Mouse (Mus musculus) CH12.LX (cell line): ENCODE measurements around the gene Tob1. TPM values are rescaled to one million over a fixed set of nuclear protein-coding genes. Genes with fewer than 3 reads are reported as not detected.
A peak's percentile ranks its signal among the peaks of the same experiment; 100 is the strongest.

Source experiments
- DNase-seq: peaks from one replicate; pipeline ENCODE4 v3.0.0-alpha.2; 2013; ENCODE audit errors: extremely low read depth
- H3K27ac ChIP-seq: 2 replicates; pipeline ENCODE4 v1.5.1; 2012; ENCODE audit warnings: low read depth, mild to moderate bottlenecking, control low read depth, moderate library complexity; ENCODE audit not compliant: insufficient read depth
- H3K27me3 ChIP-seq: replicated peaks from 2 replicates; pipeline ENCODE3; 2012; ENCODE audit warnings: inconsistent platforms
- H3K36me3 ChIP-seq, 2 experiments: replicated peaks in 1 of 2; 2 replicates each; pipeline versions ENCODE3 to v1.6.1; 2012; ENCODE audit warnings: inconsistent platforms in 1 of 2, low read length in 1 of 2, mild to moderate bottlenecking in 1 of 2, mixed read lengths in 1 of 2, moderate library complexity in 1 of 2; ENCODE audit not compliant: control insufficient read depth in 1 of 2, insufficient read depth in 1 of 2
- H3K4me1 ChIP-seq, 2 experiments: 2 replicates each; pipeline ENCODE4 v1.6.1; 2012; ENCODE audit warnings: inconsistent platforms in 1 of 2, moderate library complexity in 1 of 2; ENCODE audit not compliant: insufficient read depth in 2 of 2, control insufficient read depth in 1 of 2
- H3K4me2 ChIP-seq: 2 replicates; pipeline ENCODE4 v1.6.1; 2012; ENCODE audit warnings: low read depth, mild to moderate bottlenecking, control low read depth; ENCODE audit not compliant: poor library complexity, insufficient read depth, severe bottlenecking
- H3K4me3 ChIP-seq, 3 experiments: fragments of 150-350 bp in 1 of 3; sonication (generic) in 1 of 3; replicated peaks in 1 of 3; 2 replicates each; pipeline versions ENCODE3 to v1.5.1; 2011 to 2012; ENCODE audit warnings: low read depth in 2 of 3, low read length in 2 of 3, mild to moderate bottlenecking in 2 of 3, moderate library complexity in 2 of 3, control low read depth in 1 of 3, improper control_type of control experiment in 1 of 3, inconsistent platforms in 1 of 3, mixed read lengths in 1 of 3; ENCODE audit not compliant: poor library complexity in 1 of 3
- H3K79me2 ChIP-seq: replicated peaks from 2 replicates; pipeline ENCODE4 v1.6.1; 2012; ENCODE audit warnings: mild to moderate bottlenecking, moderate library complexity; ENCODE audit not compliant: control insufficient read depth, poor library complexity, insufficient read depth, severe bottlenecking; ENCODE audit errors: extremely low read depth
- H3K9ac ChIP-seq: 2 replicates; pipeline ENCODE4 v1.6.1; 2012; ENCODE audit warnings: low read depth, mild to moderate bottlenecking, control low read depth, moderate library complexity; ENCODE audit not compliant: insufficient read depth
- H3K9me3 ChIP-seq: replicated peaks from 2 replicates; pipeline ENCODE3; 2012; ENCODE audit warnings: low read length, inconsistent platforms, mixed read lengths
- BHLHE40 ChIP-seq: IDR thresholded peaks from 2 replicates; pipeline ENCODE4 v1.6.1; 2011; ENCODE audit warnings: mild to moderate bottlenecking, low read depth, low read length, improper control_type of control experiment
- CHD1 ChIP-seq: IDR thresholded peaks from 2 replicates; pipeline ENCODE4 v1.6.1; 2012; ENCODE audit warnings: low read depth, low read length, improper control_type of control experiment, inconsistent platforms
- CHD2 ChIP-seq: IDR thresholded peaks from 2 replicates; pipeline ENCODE4 v1.6.1; 2011; ENCODE audit warnings: low read length, improper control_type of control experiment
- E2F4 ChIP-seq: IDR thresholded peaks from 2 replicates; pipeline ENCODE4 v1.6.1; 2011; ENCODE audit warnings: low read depth, low read length, improper control_type of control experiment; ENCODE audit not compliant: insufficient replicate concordance
- ELF1 ChIP-seq: IDR thresholded peaks from 2 replicates; pipeline ENCODE4 v1.6.1; 2014; ENCODE audit warnings: low read depth, mild to moderate bottlenecking, inconsistent platforms, low read length, improper control_type of control experiment
- EP300 ChIP-seq: IDR thresholded peaks from 2 replicates; pipeline ENCODE4 v1.6.1; 2011; ENCODE audit warnings: low read length, improper control_type of control experiment
- ETS1 ChIP-seq: conservative IDR thresholded peaks from 2 replicates; pipeline ENCODE4 v1.6.1; 2012; ENCODE audit warnings: low read depth, mild to moderate bottlenecking, inconsistent platforms, low read length, improper control_type of control experiment, moderate library complexity
- GABPA ChIP-seq: IDR thresholded peaks from 2 replicates; pipeline ENCODE4 v1.6.1; 2012; ENCODE audit warnings: low read depth, low read length, improper control_type of control experiment, inconsistent platforms; ENCODE audit not compliant: insufficient replicate concordance
- JUN ChIP-seq: IDR thresholded peaks from 2 replicates; pipeline ENCODE4 v1.6.1; 2011; ENCODE audit warnings: low read depth, mild to moderate bottlenecking, low read length, improper control_type of control experiment, moderate library complexity; ENCODE audit not compliant: insufficient read depth
- JUND ChIP-seq: conservative IDR thresholded peaks from 2 replicates; pipeline ENCODE4 v1.6.1; 2011; ENCODE audit warnings: low read depth, low read length, improper control_type of control experiment
- KAT2A ChIP-seq: IDR thresholded peaks from 2 replicates; pipeline ENCODE4 v1.6.1; 2012; ENCODE audit warnings: low read length, improper control_type of control experiment, inconsistent platforms; ENCODE audit not compliant: insufficient replicate concordance
- MAFK ChIP-seq: IDR thresholded peaks from 2 replicates; pipeline ENCODE4 v1.6.1; 2011; ENCODE audit warnings: low read length, improper control_type of control experiment; ENCODE audit not compliant: insufficient replicate concordance
- MAX ChIP-seq: IDR thresholded peaks from 2 replicates; pipeline ENCODE4 v1.6.1; 2011; ENCODE audit warnings: low read length, improper control_type of control experiment
- MAZ ChIP-seq: IDR thresholded peaks from 2 replicates; pipeline ENCODE4 v1.6.1; 2012; ENCODE audit warnings: low read depth, mild to moderate bottlenecking, inconsistent platforms, low read length, improper control_type of control experiment, moderate library complexity
- MXI1 ChIP-seq: IDR thresholded peaks from 2 replicates; pipeline ENCODE4 v1.6.1; 2011; ENCODE audit warnings: mild to moderate bottlenecking, low read depth, low read length, improper control_type of control experiment
- POLR2A ChIP-seq: IDR thresholded peaks from 2 replicates; pipeline ENCODE4 v1.6.1; 2011; ENCODE audit warnings: low read depth, mild to moderate bottlenecking, improper control_type of control experiment, low read length
- RAD21 ChIP-seq: IDR thresholded peaks from 2 replicates; pipeline ENCODE4 v1.6.1; 2011; ENCODE audit warnings: low read depth, mild to moderate bottlenecking, low read length, improper control_type of control experiment, moderate library complexity
- RCOR1 ChIP-seq: conservative IDR thresholded peaks from 2 replicates; pipeline ENCODE4 v1.6.1; 2012; ENCODE audit warnings: low read depth, mild to moderate bottlenecking, inconsistent platforms, low read length, improper control_type of control experiment
- SIN3A ChIP-seq: IDR thresholded peaks from 2 replicates; pipeline ENCODE4 v1.6.1; 2012; ENCODE audit warnings: low read length, improper control_type of control experiment, inconsistent platforms
- SMC3 ChIP-seq: IDR thresholded peaks from 2 replicates; pipeline ENCODE4 v1.6.1; 2011; ENCODE audit warnings: low read depth, low read length, improper control_type of control experiment
- TBP ChIP-seq: conservative IDR thresholded peaks from 2 replicates; pipeline ENCODE4 v1.6.1; 2011; ENCODE audit warnings: low read depth, low read length, improper control_type of control experiment
- ZC3H11A ChIP-seq: IDR thresholded peaks from 2 replicates; pipeline ENCODE4 v1.6.1; 2012; ENCODE audit warnings: low read depth, mild to moderate bottlenecking, inconsistent platforms, low read length, improper control_type of control experiment
- ZKSCAN1 ChIP-seq: IDR thresholded peaks from 2 replicates; pipeline ENCODE4 v1.6.1; 2012; ENCODE audit warnings: low read depth, inconsistent platforms, low read length, improper control_type of control experiment, borderline replicate concordance
- ZNF384 ChIP-seq: IDR thresholded peaks from 2 replicates; pipeline ENCODE4 v1.6.1; 2012; ENCODE audit warnings: low read depth, low read length, improper control_type of control experiment, inconsistent platforms
- dilution Hi-C: fragments of 300-500 bp; cut with MboI; formaldehyde crosslinking; loops from 2 replicates; pipeline ENCODE4 v1.14.3; 2020; ENCODE audit warnings: low sequenced_read_pairs; ENCODE audit not compliant: extremely low pct_unique_long_range_greater_than_20kb, extremely low pct_ligation_motif_present
- in situ Hi-C: fragments of 300-500 bp; cut with MboI; formaldehyde crosslinking; loops from 3 replicates; pipeline ENCODE4 v1.14.3; 2019; ENCODE audit warnings: low sequenced_read_pairs, low pct_ligation_motif_present, low pct_unique_long_range_greater_than_20kb, mixed read lengths
- polyA plus RNA-seq: library from polyadenylated mRNA; unstranded; fragments of >175 nt; gene quantifications from 2 replicates; pipeline ENCODE4 v1.2.1, GENCODE M21; 2012; ENCODE audit warnings: low read depth; ENCODE audit not compliant: insufficient read length
- total RNA-seq, 2 experiments: library from RNA; depleted of rRNA; stranded (reverse); fragments of 300-350 nt in 1 of 2; fragments of >200 nt in 1 of 2; gene quantifications; 2 replicates each; pipeline ENCODE4 v1.2.3; 2012 to 2014

Gene Tob1
- total and polyA plus RNA-seq, 3 experiments, result 9.0 to 14.3 (median 10.6) TPM

DNA sequence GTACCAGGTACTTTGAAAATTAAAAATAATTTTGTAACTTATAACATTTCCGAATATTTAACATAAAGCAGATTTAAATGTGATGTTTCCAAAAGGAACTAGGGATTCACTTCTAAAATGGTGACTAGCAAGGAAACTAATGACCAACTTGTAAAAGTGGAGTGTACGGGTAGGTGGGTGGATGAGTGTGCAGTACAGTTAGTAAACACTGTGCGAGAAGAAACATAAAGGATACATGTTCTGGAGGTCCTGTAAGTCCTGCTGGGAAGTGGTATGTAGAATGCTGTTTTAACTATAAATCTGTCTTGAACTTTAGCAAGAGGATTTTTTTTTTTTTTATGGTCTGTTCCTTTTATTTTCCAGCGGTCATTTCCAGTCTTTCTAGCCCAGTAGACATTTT lies 1.7 kb downstream of the Tob1 start:
- Histone ChIP-seq H3K36me3 (peaks cover 12 to 15% of the 10 kb centered on the region in 2 experiments), H3K4me1 (peaks cover 4 to 14% of the 10 kb centered on the region in 2 experiments; a peak in 3 of 4 replicates), H3K27me3 (peaks cover 4% of the 10 kb centered on the region), H3K9ac (no peak overlapping the region; the same call in 1 of the 2 replicates), H3K9me3 (no peaks in the 10 kb centered on the region), H3K4me2 (peak overlapping the region; percentile 21; the same call in 1 of the 2 replicates), H3K27ac (no peak overlapping the region), H3K4me3 (peak overlapping the region in 1 of 3 experiments; percentile 5), H3K79me2 (peaks cover 29% of the 10 kb centered on the region)
- TF ChIP-seq ZKSCAN1 (no peak), ELF1 (no peak), TBP (no peak), ZC3H11A (no peak), RAD21 (no peak), CHD2 (no peak), SMC3 (no peak), E2F4 (no peak), JUND (no peak), RCOR1 (no peak)
- in situ Hi-C loops (no loop called here), dilution Hi-C loops (no loop called here)
- DNase-seq, result no peak

DNA sequence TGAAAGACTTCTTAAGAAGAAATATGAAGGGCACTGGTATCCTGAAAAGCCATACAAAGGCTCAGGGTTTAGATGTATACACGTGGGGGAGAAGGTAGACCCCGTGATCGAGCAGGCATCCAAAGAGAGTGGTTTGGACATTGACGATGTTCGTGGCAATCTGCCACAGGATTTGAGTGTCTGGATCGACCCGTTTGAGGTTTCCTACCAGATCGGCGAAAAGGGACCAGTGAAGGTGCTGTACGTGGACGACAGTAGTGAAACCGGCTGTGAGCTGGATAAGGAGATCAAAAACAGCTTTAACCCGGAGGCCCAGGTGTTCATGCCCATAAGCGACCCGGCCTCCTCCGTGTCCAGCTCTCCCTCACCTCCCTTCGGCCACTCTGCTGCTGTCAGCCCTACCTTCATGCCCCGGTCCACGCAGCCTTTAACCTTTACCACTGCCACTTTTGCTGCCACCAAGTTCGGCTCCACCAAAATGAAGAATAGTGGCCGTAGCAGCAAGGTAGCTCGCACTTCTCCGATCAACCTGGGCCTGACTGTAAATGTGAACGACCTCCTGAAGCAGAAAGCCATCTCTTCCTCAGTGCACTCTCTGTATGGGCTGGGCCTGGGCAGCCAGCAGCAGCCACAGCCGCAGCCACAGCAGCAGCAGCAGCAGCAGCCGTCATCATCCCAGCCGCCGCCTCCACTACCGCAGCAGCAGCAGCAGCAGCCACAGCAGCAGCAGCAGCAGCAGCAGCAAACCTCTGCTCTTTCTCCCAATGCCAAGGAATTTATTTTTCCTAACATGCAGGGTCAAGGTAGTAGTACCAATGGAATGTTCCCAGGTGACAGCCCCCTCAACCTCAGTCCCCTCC lies 2.7 kb downstream of the Tob1 start:
- no peak for DNase-seq
- no peaks in the 10 kb centered on the region for H3K27me3 ChIP-seq
- no peaks in the 10 kb centered on the region for H3K9me3 ChIP-seq
- no peak overlapping the region for H3K4me3 ChIP-seq
- in situ Hi-C loops, result no loop called here
- peaks cover 29% of the 10 kb centered on the region for H3K79me2 ChIP-seq
- H3K4me2 ChIP-seq, result no peak overlapping the region
- no peak overlapping the region for H3K27ac ChIP-seq
- dilution Hi-C loops, result no loop called here
- H3K9ac ChIP-seq, result no peak overlapping the region
- peaks cover 12 to 15% of the 10 kb centered on the region in 2 experiments for H3K36me3 ChIP-seq
- peaks cover 4 to 14% of the 10 kb centered on the region in 2 experiments; a peak in 3 of 4 replicates for H3K4me1 ChIP-seq
- TF ChIP-seq CHD2 (no peak), CHD1 (no peak), ZKSCAN1 (no peak), E2F4 (no peak), GABPA (no peak), SIN3A (no peak), POLR2A (no peak), ZNF384 (no peak), JUN (no peak), KAT2A (no peak), MXI1 (no peak), MAX (no peak), EP300 (no peak), SMC3 (no peak), ETS1 (no peak), MAFK (no peak), BHLHE40 (no peak), MAZ (no peak)
